Mouse (Mus musculus): ENCODE data around the gene St14.

DNA sequence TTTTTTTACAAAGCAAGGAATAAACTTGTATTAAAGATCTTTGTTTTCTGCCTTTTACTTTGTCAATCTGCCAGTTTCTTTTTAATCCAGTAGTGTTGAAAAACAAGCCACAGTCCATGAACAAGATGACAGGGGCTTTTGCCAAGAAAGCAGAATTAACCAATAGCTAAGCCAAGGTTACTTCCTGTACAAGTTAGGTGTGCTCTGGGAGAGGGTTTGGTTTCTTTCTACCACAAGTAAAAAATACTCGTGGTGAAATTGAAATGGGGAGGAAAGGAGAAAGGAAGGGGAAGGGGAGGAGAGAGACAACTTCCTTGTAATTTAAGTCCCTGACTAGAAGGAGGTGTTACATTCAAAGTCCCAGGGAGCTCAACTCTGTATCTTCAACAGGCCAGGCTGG lies 31.3 kb upstream of the St14 start:
- TF ChIP-seq POLR2A (IDR thresholded peaks at IDR 0.05; ENCODE audit: low read depth, low read length) (no peak), CTCF (IDR thresholded peaks at IDR 0.05; ENCODE audit: extremely low read depth, insufficient read depth, insufficient read length, insufficient replicate concordance) (no peak)
